Comparison of ENCODE assay signal across 8 mouse cellular contexts in the genomic region with DNA sequence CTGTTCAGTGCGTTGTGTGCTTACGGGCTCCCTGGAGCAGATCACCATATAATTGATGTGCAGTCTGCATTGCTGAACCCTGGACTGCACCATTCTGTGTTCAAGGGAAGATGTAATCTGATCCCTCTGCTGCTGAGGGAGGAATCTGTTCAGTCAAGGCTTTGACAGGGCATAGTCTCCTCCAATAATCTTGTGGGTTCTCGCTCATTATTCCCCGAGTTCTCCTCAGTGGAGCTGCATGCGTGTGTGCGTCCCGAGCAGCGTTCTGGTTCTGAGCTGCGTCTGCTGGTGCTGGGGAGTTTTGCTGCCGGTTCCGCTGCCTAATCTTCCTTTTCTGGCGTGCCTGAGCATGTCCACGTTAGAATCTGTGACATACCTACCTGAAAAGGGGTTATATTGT.
A peak's percentile ranks its signal among the peaks of the same experiment; 100 is the strongest.
DNase-seq lines count a peak whose midpoint lies in the region; ATAC-seq and TF ChIP-seq lines count a peak whose summit lies in the region.

No protein-coding gene starts in this region.

- no peaks in the 10 kb centered on the region for H3K9me3 ChIP-seq in midbrain, embryonic 15.5 days
- no peaks in the 10 kb centered on the region for H3K9me3 ChIP-seq in stomach, postnatal 0 days (ENCODE audit: control insufficient read depth, low read length)

- intact Hi-C loops in left cerebral cortex, postnatal 25 days (cut with DNase I), result loop anchor here (1.0 to 5.0 kb wide), 2 partner anchors 417 to 620 kb away; partner anchors contain the start of gene Gatb

- H3K36me3 ChIP-seq in midbrain, embryonic 15.5 days (replicated peaks), result no peaks in the 10 kb centered on the region
- no peaks in the 10 kb centered on the region for H3K36me3 ChIP-seq in stomach, postnatal 0 days (ENCODE audit: control insufficient read depth, insufficient read depth, low read length)

- TF ChIP-seq CTCF in stomach, postnatal 0 days (IDR thresholded peaks at IDR 0.05; ENCODE audit: low read depth), result no peak

- TF ChIP-seq EP300 in stomach, postnatal 0 days (optimal IDR thresholded peaks at IDR 0.05), result no peak

- ATAC-seq in midbrain, embryonic 15.5 days (replicated peaks), result peak; percentile 95
- ATAC-seq in stomach, postnatal 0 days (ENCODE audit: low FRiP score, low TSS enrichment), result peak; percentile 93

- peak; percentile 87 for DNase-seq in adipocyte (ENCODE audit: low spot score)
- DNase-seq in embryo, embryonic 11 days, result peak; percentile 88
- peak; percentile 64 to 67 for DNase-seq in heart, adult 18-20 months
- peak; percentile 46 for DNase-seq in kidney, adult 18-20 months
- peak; percentile 75 to 90 for DNase-seq in left cerebral cortex, postnatal 25 days (ENCODE audit: low spot score in 2 of 2)
- DNase-seq in stomach, postnatal 0 days (ENCODE audit: low spot score), result peak; percentile 34
- DNase-seq in spleen, adult 18-20 months, result no peak

- H3K27ac ChIP-seq in midbrain, embryonic 15.5 days, result peak overlapping the region; percentile 89
- H3K27ac ChIP-seq in stomach, postnatal 0 days (replicated peaks), result no peak overlapping the region; the same call in 1 of the 2 replicates

- H3K27me3 ChIP-seq in midbrain, embryonic 15.5 days (replicated peaks), result no peaks in the 10 kb centered on the region
- no peaks in the 10 kb centered on the region for H3K27me3 ChIP-seq in stomach, postnatal 0 days (ENCODE audit: control insufficient read depth, insufficient read depth, low read length)

- H3K4me3 ChIP-seq in midbrain, embryonic 15.5 days, result peak overlapping the region; percentile 62
- peak overlapping the region; percentile 40 for H3K4me3 ChIP-seq in stomach, postnatal 0 days (ENCODE audit: low read depth, low read length)

- peak overlapping the region; percentile 67 for H3K9ac ChIP-seq in midbrain, embryonic 15.5 days
- H3K9ac ChIP-seq in stomach, postnatal 0 days (ENCODE audit: low read length), result peak overlapping the region; percentile 54

- 2% methylated on average over 13 of the region's 13 CpGs for WGBS in midbrain, embryonic 15.5 days
- WGBS in stomach, postnatal 0 days, result 27% methylated on average over 13 of the region's 13 CpGs

- H3K4me1 ChIP-seq in midbrain, embryonic 15.5 days, result peaks cover 9% of the 10 kb centered on the region
- no peaks in the 10 kb centered on the region for H3K4me1 ChIP-seq in stomach, postnatal 0 days (replicated peaks; ENCODE audit: control insufficient read depth, insufficient read depth)

- H3K4me2 ChIP-seq in midbrain, embryonic 15.5 days, result peak overlapping the region; percentile 63
- peak overlapping the region; percentile 55 for H3K4me2 ChIP-seq in stomach, postnatal 0 days (replicated peaks; ENCODE audit: low read depth)

Comparison
In these comparisons a context has a peak if more than half of its experiments do, and no peak if none do; other contexts are left out.
1. DNase-seq: peak in adipocyte (single experiment), embryo, embryonic 11 days (single experiment), heart, adult 18-20 months (2 of 2), kidney, adult 18-20 months (single experiment), left cerebral cortex, postnatal 25 days (2 of 2) and stomach, postnatal 0 days (single experiment); none in spleen, adult 18-20 months (0 of 2).